Mouse (Mus musculus): ENCODE data around the gene Nipsnap2. TPM values are rescaled to one million over a fixed set of nuclear protein-coding genes. Genes with fewer than 3 reads are reported as not detected.
"Not testable (repeated sequence)": the region's sequence is repeated elsewhere in the genome, so short reads cannot be mapped to it uniquely, and the experiment has no call there.

Gene Nipsnap2
- total RNA-seq (2014; rRNA removed; ENCODE audit: low replicate concordance), result 563 and 624 TPM in 2 replicates
- 720 and 738 TPM in 2 replicates for polyA plus RNA-seq (2015; fragmentation: Nextera tagmentation; extraction: Ambion mirVana)

DNA sequence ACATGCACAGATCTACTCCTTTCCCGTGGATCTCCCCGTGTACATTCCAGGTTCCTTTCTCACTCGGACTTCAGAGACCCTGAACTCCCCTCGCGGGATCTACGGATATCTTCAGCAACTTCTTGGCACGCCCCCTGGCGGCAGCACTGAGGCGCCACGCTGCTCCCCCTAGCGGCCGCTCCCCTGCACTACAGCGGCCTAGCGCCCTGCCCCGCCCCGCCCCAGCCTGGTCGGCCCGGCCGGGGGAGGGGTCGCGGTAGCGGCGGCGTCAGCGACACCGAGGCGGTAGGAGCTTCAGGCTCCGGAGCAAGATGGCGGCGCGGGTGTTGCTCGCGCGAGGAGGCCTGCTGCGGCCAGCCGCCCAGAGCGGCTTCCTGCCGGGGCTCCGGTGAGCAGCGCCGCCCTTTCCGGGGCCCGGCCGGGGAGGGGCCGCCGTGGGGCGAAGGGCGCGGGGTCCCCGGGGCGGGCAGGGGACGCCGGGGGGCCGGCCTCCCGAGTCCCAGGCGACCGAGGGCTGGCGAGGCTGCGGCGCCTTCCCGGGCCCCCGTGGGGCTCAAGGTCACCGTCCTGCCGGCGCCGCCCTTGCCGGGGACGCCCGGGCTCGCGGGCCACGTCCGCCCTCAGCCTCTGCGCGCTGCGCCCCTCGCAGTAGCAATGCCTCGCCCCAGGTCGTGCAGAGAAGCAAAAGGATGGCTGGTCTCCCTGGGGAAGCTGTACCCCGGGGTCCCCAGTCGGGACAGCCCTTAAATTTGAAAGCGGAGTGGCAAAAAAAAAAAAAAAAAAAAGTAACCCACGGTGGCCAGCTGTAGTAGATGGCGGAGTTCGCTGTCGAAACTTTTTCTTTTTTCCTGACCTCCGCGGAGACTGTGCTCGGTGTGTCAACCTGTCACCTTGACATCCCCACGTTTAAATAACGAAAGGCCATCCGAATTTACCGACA, at the start of gene Nipsnap2:
Nipsnap2 (plus strand) TSS at position 230 of the 940 bp plus-strand sequence.
- ATAC-seq (ENCODE audit: insufficient read depth, low read depth) (peak; percentile 93), DNase-seq (ENCODE audit: low spot score) (peak; percentile 90)
- peak within 1 kb of the TSS; percentile 95 for H3K9ac ChIP-seq (replicated peaks; ENCODE audit: low read depth, low read length)
- peak within 1 kb of the TSS; percentile 77 for H3K4me3 ChIP-seq (ENCODE audit: low read depth, low read length)
- peak within 1 kb of the TSS; percentile 70 for H3K4me2 ChIP-seq (ENCODE audit: low read depth, low read length)
- no peaks in the 10 kb centered on the region for H3K36me3 ChIP-seq (replicated peaks; ENCODE audit: control insufficient read depth, insufficient read depth, low read length)
- TF ChIP-seq CTCF (IDR thresholded peaks at IDR 0.05; ENCODE audit: low read depth) (peak; percentile 99), EP300 (IDR thresholded peaks at IDR 0.05; ENCODE audit: low read depth) (no peak)
- H3K27ac ChIP-seq (ENCODE audit: low read depth), result peak within 1 kb of the TSS; percentile 100
- no peaks in the 10 kb centered on the region for H3K27me3 ChIP-seq (ENCODE audit: control insufficient read depth, insufficient read depth, low read length)
- under 1% methylated on average over 78 of the region's 93 CpGs for WGBS
- peaks cover 25% of the 10 kb centered on the region for H3K4me1 ChIP-seq (ENCODE audit: control insufficient read depth, insufficient read depth)
- no peaks in the 10 kb centered on the region for H3K9me3 ChIP-seq (replicated peaks; ENCODE audit: control insufficient read depth, low read length)

DNA sequence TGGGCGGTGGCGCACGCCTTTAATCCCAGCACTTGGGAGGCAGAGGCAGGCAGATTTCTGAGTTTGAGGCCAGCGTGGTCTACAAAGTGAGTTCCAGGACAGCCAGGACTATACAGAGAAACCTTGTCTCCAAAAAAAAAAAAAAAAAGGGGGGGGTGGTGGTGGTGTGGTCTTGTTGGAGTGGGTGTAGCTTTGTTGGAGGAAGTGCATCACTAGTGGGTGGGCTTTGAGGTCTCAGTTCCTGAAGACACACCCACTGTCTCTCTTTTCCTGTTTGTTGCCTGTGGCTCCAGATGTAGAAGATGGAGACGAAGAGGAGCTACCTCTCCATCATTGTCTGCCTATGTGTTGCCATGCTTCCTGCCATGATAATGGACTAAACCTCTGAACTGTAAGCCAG, 39.7 kb upstream of the Nipsnap2 start:
- not testable (repeated sequence) for H3K9me3 ChIP-seq (replicated peaks; ENCODE audit: control insufficient read depth, low read length); H3K4me3 ChIP-seq (ENCODE audit: low read depth, low read length); ATAC-seq (ENCODE audit: insufficient read depth, low read depth); H3K9ac ChIP-seq (replicated peaks; ENCODE audit: low read depth, low read length); H3K4me1 ChIP-seq (ENCODE audit: control insufficient read depth, insufficient read depth); H3K27me3 ChIP-seq (ENCODE audit: control insufficient read depth, insufficient read depth, low read length); H3K36me3 ChIP-seq (replicated peaks; ENCODE audit: control insufficient read depth, insufficient read depth, low read length); H3K4me2 ChIP-seq (ENCODE audit: low read depth, low read length); DNase-seq (ENCODE audit: low spot score); H3K27ac ChIP-seq (ENCODE audit: low read depth)
- WGBS, result 82% methylated on average over 5 of the region's 5 CpGs

DNA sequence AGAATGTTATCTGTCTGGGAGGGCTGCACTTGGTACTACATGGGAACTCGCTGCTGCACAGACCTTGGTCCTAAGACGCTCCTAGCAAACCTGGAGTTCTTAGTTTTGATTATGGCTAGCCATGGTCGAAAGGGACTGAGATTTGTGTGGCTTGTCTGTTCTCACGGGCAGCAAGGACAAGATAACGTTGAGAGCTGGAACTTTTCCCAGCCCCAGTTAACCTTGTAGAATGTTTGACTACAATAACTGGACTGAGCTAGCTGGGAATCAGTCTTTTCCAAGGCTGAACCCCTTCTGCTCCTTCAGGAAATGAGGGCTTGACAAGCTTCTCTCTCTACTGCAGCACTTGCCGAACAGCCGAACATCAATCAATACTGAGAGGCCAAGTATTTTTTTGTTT, 37.2 kb upstream of the Nipsnap2 start:
- Histone ChIP-seq H3K9ac (replicated peaks; ENCODE audit: low read depth, low read length) (no peak overlapping the region), H3K9me3 (replicated peaks; ENCODE audit: control insufficient read depth, low read length) (no peaks in the 10 kb centered on the region), H3K4me1 (ENCODE audit: control insufficient read depth, insufficient read depth) (no peaks in the 10 kb centered on the region), H3K27ac (ENCODE audit: low read depth) (no peak overlapping the region), H3K36me3 (replicated peaks; ENCODE audit: control insufficient read depth, insufficient read depth, low read length) (no peaks in the 10 kb centered on the region), H3K4me2 (ENCODE audit: low read depth, low read length) (no peak overlapping the region), H3K4me3 (ENCODE audit: low read depth, low read length) (no peak overlapping the region), H3K27me3 (ENCODE audit: control insufficient read depth, insufficient read depth, low read length) (no peaks in the 10 kb centered on the region)
- 49% methylated on average over 7 of the region's 7 CpGs for WGBS
- DNase-seq (ENCODE audit: low spot score) (no peak), ATAC-seq (ENCODE audit: insufficient read depth, low read depth) (no peak)
- TF ChIP-seq EP300 (IDR thresholded peaks at IDR 0.05; ENCODE audit: low read depth) (no peak), CTCF (IDR thresholded peaks at IDR 0.05; ENCODE audit: low read depth) (no peak)

DNA sequence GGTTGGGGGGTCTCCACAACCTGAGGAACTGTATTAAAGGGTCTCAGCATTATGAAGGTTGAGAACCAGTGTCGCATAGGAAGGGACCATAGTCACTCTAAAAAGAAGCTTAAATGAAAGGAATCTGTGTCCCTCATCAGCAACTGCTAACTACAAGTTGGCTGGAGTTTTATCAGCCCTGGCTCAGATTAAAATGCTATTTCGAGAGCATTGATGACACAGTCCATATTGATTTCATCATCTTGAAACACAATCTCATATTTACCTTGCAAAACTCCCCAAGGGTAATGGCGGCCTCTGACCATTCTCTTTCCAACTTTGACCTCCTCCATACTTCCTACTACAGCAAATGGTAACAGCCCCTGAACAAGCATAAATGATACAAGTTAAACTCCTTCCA, 34.3 kb upstream of the Nipsnap2 start:
- H3K4me3 ChIP-seq (ENCODE audit: low read depth, low read length), result no peak overlapping the region
- no peaks in the 10 kb centered on the region for H3K4me1 ChIP-seq (ENCODE audit: control insufficient read depth, insufficient read depth)
- DNase-seq (ENCODE audit: low spot score) (no peak), ATAC-seq (ENCODE audit: insufficient read depth, low read depth) (no peak)
- no peak overlapping the region for H3K27ac ChIP-seq (ENCODE audit: low read depth)
- H3K4me2 ChIP-seq (ENCODE audit: low read depth, low read length), result no peak overlapping the region
- H3K9me3 ChIP-seq (replicated peaks; ENCODE audit: control insufficient read depth, low read length), result no peaks in the 10 kb centered on the region
- TF ChIP-seq EP300 (IDR thresholded peaks at IDR 0.05; ENCODE audit: low read depth), result no peak
- TF ChIP-seq CTCF (IDR thresholded peaks at IDR 0.05; ENCODE audit: low read depth), result no peak
- H3K27me3 ChIP-seq (ENCODE audit: control insufficient read depth, insufficient read depth, low read length), result no peaks in the 10 kb centered on the region
- no peaks in the 10 kb centered on the region for H3K36me3 ChIP-seq (replicated peaks; ENCODE audit: control insufficient read depth, insufficient read depth, low read length)
- WGBS, result 74% methylated on average over 3 of the region's 3 CpGs
- no peak overlapping the region for H3K9ac ChIP-seq (replicated peaks; ENCODE audit: low read depth, low read length)

DNA sequence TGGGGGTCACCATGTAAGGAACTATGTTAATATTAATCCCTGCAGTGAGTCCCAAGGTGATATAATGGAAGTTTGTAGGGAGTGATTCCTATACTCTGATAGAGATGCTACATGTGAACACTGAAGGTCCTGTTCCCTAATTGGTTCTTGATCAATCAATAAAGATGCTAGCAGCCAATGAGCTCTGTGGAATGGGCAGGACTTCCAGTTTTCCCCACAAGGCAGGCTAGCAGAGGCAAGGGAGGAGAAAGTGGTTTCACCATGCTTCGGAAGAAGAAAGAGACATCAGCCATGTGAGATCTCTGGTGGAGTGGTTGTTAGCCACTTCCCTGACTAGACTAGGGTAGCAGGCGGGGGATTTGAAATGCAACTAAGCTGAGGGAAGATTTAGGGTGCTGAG, 24.4 kb upstream of the Nipsnap2 start:
- H3K4me2 ChIP-seq (ENCODE audit: low read depth, low read length), result no peak overlapping the region
- no peak overlapping the region for H3K4me3 ChIP-seq (ENCODE audit: low read depth, low read length)
- H3K9ac ChIP-seq (replicated peaks; ENCODE audit: low read depth, low read length), result no peak overlapping the region
- ATAC-seq (ENCODE audit: insufficient read depth, low read depth) (no peak), DNase-seq (ENCODE audit: low spot score) (no peak)
- H3K27ac ChIP-seq (ENCODE audit: low read depth), result no peak overlapping the region
- no peaks in the 10 kb centered on the region for H3K9me3 ChIP-seq (replicated peaks; ENCODE audit: control insufficient read depth, low read length)
- 22% methylated on average over 2 of the region's 2 CpGs for WGBS
- TF ChIP-seq EP300 (IDR thresholded peaks at IDR 0.05; ENCODE audit: low read depth) (no peak), CTCF (IDR thresholded peaks at IDR 0.05; ENCODE audit: low read depth) (no peak)
- H3K36me3 ChIP-seq (replicated peaks; ENCODE audit: control insufficient read depth, insufficient read depth, low read length), result no peaks in the 10 kb centered on the region
- no peaks in the 10 kb centered on the region for H3K4me1 ChIP-seq (ENCODE audit: control insufficient read depth, insufficient read depth)
- H3K27me3 ChIP-seq (ENCODE audit: control insufficient read depth, insufficient read depth, low read length), result peaks cover 3% of the 10 kb centered on the region; the same call in 1 of the 2 replicates

Measured in heart, postnatal 0 days (tissue).